Mouse (Mus musculus) brown adipose tissue, adult 24 weeks (tissue): ENCODE measurements around the gene Sec16a. TPM values are rescaled to one million over a fixed set of nuclear protein-coding genes. Genes with fewer than 3 reads are reported as not detected.
A peak's percentile ranks its signal among the peaks of the same experiment; 100 is the strongest.
"Not testable (repeated sequence)": the region's sequence is repeated elsewhere in the genome, so short reads cannot be mapped to it uniquely, and the experiment has no call there.

Experiments
- H3K27ac ChIP-seq: fragments of 200-500 bp; replicated peaks from 2 replicates; pipeline ENCODE4 v1.5.1; 2012; ENCODE audit warnings: low read depth, mild to moderate bottlenecking, low read length
- H3K4me1 ChIP-seq: fragments of 200-500 bp; 2 replicates; pipeline ENCODE4 v1.6.1; 2012; ENCODE audit warnings: low read length, mixed read lengths; ENCODE audit not compliant: control insufficient read depth, insufficient read depth, insufficient read length
- H3K4me3 ChIP-seq: fragments of 200-500 bp; 2 replicates; pipeline ENCODE4 v1.5.1; 2012; ENCODE audit warnings: low read depth, mild to moderate bottlenecking, low read length, moderate library complexity; ENCODE audit not compliant: insufficient read depth
- polyA plus RNA-seq: library from polyadenylated mRNA; stranded (reverse); fragments of >200 nt; gene quantifications from 2 replicates; pipeline ENCODE4 v1.2.4, GENCODE M21; 2012; ENCODE audit not compliant: missing spikeins, insufficient read depth, insufficient read length

Sec16a gene
- polyA plus RNA-seq, 1 experiment: 21.0 TPM

DNA sequence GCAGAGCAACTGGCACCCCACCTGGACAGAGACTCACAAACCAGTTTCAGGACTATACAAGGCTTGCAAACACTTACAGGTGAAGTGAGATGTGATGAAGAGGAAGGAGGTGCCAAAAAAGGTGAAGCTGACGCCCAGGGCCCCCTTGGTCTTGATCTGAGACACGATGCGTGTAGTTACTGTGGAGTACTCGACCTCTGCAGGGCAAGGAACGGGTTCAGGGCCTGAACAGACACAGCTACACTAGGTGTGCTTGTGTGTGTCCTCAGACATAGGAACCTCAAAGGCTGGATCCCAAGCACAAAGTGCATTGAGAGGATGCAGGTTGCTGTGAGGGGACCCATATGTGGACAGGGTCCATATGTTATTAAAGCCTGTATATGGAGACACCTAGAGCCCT lies 44.7 kb downstream of the Sec16a start:
- H3K4me1 ChIP-seq: no peaks in the 10 kb centered on the region
- no peak overlapping the region for H3K27ac ChIP-seq
- no peak overlapping the region for H3K4me3 ChIP-seq

- Histone ChIP-seq H3K27ac (no peak overlapping the region), H3K4me3 (no peak overlapping the region), H3K4me1 (no peaks in the 10 kb centered on the region)
These were observed 45.4 kb downstream of the Sec16a start for GRCm38 (mm10) chr2:26399647-26400046.

DNA sequence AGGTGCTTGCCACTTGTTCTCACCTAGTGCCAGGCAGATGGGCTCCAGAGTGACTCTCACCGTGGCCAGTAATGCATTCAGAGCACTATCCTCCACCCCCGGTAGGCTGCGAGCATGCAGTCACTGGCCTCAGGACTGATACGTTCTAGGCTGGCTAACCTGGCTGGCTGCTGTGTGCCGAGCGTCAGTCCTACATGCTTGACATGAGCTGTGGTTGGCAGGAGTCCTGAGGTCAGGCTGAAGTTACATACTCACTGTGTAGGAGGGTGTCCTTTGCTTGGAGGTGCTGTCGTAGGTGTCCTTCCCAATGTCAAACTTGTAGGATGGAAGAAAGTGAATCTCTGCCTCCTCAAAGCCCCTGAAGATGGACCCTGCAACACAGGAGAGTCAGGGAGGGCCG lies 46.0 kb downstream of the Sec16a start:
- Histone ChIP-seq H3K4me1 (no peaks in the 10 kb centered on the region), H3K4me3 (no peak overlapping the region), H3K27ac (no peak overlapping the region)

- H3K4me1 ChIP-seq: peaks cover 7% of the 10 kb centered on the region; the same call in 1 of the 2 replicates
These were observed 53.4 kb downstream of the Sec16a start for GRCm38 (mm10) chr2:26391617-26392016.

GRCm38 (mm10) chr2:26390954-26391353 lies 54.1 kb downstream of the Sec16a start:
- Histone ChIP-seq H3K4me1 (peaks cover 7% of the 10 kb centered on the region; the same call in 1 of the 2 replicates), H3K27ac (no peak overlapping the region), H3K4me3 (no peak overlapping the region)

More at GRCm38 (mm10) chr2:26391617-26392016, 53.4 kb downstream of the Sec16a start:
- Histone ChIP-seq H3K27ac (no peak overlapping the region), H3K4me3 (no peak overlapping the region)

DNA sequence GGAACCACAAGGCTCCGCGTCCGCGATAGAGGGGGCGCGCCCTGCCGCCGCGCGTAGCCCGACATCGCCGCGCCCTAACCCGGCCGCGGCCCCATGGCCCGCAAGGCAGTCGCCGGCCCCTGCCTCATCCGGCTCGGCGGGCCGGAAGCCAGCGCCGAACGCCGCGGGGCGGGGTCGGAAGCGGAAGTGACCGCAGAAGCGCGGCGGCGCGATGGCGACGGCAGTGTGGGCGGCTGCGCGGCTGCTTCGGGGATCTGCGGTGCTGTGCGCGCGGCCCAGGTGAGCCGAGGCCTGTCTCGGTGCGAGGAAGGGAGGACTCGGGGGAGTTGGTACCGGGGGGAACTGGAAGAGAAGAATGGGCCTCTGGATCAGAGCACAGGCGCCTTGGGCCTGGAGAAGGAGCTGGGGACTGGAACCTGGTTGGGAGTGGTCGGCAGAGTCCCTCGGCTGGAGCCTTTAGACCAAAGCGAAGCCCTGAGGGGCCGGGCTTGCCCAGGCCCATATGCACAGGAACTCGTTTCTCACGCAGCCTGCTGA lies 55.8 kb downstream of the Sec16a start, which contains the start of the genes Entr1 and Pmpca:
TSS of gene Entr1 (minus strand) at position 163 of the 537 bp plus-strand sequence.
TSS of gene Pmpca (plus strand) at position 186 of the 537 bp plus-strand sequence.
- Histone ChIP-seq H3K27ac (peak within 1 kb of the TSS; percentile 66), H3K4me1 (peaks cover 7% of the 10 kb centered on the region; the same call in 1 of the 2 replicates), H3K4me3 (peak within 1 kb of the TSS; percentile 99)

- H3K27ac ChIP-seq: peak overlapping the region; percentile 32; the same call in 1 of the 2 replicates
- H3K4me3 ChIP-seq: peak overlapping the region; percentile 99
- H3K4me1 ChIP-seq: peaks cover 7% of the 10 kb centered on the region; the same call in 1 of the 2 replicates
These were observed 56.3 kb downstream of the Sec16a start for GRCm38 (mm10) chr2:26388682-26389153.

- no peak overlapping the region for H3K4me3 ChIP-seq
- no peak overlapping the region for H3K27ac ChIP-seq
- H3K4me1 ChIP-seq: peaks cover 7% of the 10 kb centered on the region; the same call in 1 of the 2 replicates
These were observed 57.3 kb downstream of the Sec16a start for GRCm38 (mm10) chr2:26387713-26388112.

GRCm38 (mm10) chr2:26380871-26381270 lies 64.1 kb downstream of the Sec16a start:
- H3K4me1 ChIP-seq, H3K27ac ChIP-seq: not testable (repeated sequence)
- H3K4me3 ChIP-seq: peak overlapping the region; percentile 66

- H3K27ac ChIP-seq: no peak within 1 kb of the TSS
- peak within 1 kb of the TSS; percentile 66 for H3K4me3 ChIP-seq
- H3K4me1 ChIP-seq: no peaks in the 10 kb centered on the region
These were observed 64.8 kb downstream of the Sec16a start, which contains the start of gene Snapc4 for GRCm38 (mm10) chr2:26380131-26380771. Snapc4 (minus strand) TSS chr2:26380653.

DNA sequence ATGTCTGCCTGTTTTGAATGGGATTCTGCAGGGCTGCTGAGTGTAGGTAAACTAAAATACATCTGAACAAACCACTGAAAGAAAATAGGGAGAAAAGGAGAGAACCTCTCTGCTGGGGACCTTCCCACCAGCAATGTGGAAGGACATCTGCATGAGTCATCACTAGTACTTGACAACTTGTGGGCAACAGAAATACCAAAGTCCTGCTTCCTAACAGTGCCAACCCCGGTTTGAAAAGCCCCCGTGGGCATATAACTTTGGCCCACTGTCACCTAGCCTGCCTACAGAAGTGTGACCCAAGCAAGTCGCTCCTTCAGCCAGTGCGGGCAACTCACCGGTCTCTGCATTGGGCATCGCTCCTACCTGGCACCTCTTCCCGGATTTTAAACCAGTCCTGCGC lies 72.6 kb downstream of the Sec16a start:
- Histone ChIP-seq H3K4me3 (no peak overlapping the region), H3K27ac (no peak overlapping the region), H3K4me1 (no peaks in the 10 kb centered on the region)

DNA sequence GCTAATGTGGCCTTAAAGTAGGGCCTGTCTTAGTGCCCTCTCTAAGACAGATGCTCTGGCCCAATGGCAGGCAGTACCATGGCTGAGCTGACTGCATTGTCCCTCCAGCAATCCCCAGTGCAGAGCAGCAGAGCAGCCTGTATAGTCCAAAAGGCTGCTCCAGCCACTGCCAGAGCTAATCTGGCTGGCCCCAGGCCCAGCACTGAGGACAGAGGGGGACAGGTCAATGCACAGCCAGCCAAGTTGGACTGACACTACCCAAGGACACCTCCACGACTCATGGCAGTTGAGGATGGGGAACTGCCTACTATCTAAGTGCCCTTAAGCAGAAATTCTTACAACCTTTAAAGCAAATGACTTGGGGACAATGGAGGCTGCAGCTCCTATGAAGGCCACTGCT lies 76.4 kb downstream of the Sec16a start:
- no peaks in the 10 kb centered on the region for H3K4me1 ChIP-seq
- H3K4me3 ChIP-seq: no peak overlapping the region
- H3K27ac ChIP-seq: no peak overlapping the region

GRCm38 (mm10) chr2:26367911-26368310 lies 77.1 kb downstream of the Sec16a start:
- H3K4me1 ChIP-seq: no peaks in the 10 kb centered on the region
- no peak overlapping the region for H3K4me3 ChIP-seq
- H3K27ac ChIP-seq: no peak overlapping the region

GRCm38 (mm10) chr2:26364738-26365465 lies 80.1 kb downstream of the Sec16a start:
- Histone ChIP-seq H3K4me3 (no peak overlapping the region), H3K27ac (no peak overlapping the region), H3K4me1 (peaks cover 3% of the 10 kb centered on the region; the same call in 1 of the 2 replicates)

DNA sequence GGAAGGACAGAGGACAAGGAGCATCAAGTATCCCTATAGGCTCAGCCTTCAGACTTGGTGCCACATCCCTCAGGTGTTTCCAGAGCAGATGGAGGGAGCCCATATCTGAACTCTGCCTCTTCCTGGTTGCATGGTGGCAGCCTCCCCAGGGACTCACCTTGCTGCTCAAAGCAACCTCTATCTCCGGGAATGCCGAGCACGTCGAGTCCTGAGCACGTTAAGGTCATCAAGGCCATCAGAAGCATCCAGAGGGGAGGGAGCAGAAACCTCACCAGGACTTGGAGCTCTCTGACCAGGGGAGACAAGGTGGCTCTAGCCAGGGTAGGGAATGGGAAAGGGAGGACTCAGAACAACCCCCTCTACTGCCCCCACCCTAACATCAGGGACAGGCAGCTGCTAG lies 81.5 kb downstream of the Sec16a start:
- Histone ChIP-seq H3K27ac (no peak overlapping the region), H3K4me1 (peaks cover 8% of the 10 kb centered on the region; the same call in 1 of the 2 replicates), H3K4me3 (no peak overlapping the region)
